Mouse (Mus musculus) kidney, adult 2 months (tissue): ENCODE results near the gene Prox1.

ENCODE experiments used
- CTCF ChIP-seq: fragments of 200-500 bp; conservative IDR thresholded peaks from 2 replicates; pipeline ENCODE4 v1.5.1; 2011; ENCODE audit warnings: low read depth, mild to moderate bottlenecking, control low read depth, low read length, moderate library complexity, mixed read lengths; ENCODE audit not compliant: insufficient read depth, insufficient read length
- POLR2A ChIP-seq: fragments of 200-500 bp; IDR thresholded peaks from one replicate; pipeline ENCODE4 v1.6.1; 2011; ENCODE audit warnings: low read depth, low read length, control low read depth

DNA sequence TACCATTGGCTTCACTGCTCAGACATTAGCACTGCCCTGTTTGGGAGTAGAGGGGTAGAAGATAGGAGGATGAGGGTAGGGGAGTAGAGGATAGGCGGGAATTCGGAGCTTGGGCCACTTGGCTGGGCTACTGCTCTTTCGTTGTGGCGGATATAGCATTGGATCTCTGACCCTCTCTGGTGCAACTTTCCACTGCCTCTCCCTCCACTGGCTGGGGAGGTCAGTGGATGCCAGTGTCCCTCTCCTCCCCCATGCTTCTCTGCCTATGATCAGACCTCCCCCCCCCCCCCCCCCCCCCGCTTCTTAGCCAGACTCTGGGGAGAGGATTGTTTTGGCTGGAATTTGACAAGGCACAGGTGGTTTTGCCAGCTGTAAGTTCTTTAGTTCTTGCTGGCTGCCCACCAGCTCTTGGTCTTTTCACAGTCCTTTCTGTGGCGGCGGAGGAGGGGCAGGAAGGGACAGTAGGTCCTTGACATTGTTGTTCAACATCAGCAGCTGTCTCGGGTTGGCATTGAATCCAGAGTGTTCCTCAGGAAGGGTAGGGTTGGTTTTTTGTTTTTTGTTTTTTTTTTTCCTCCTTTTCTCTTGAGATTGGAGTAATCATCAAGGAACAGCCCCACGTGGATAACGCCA lies 90.8 kb downstream of the Prox1 start:
- TF ChIP-seq POLR2A (no peak), CTCF (no peak)
